Mouse (Mus musculus): ENCODE results near the gene Rprd1b. TPM values are rescaled to one million over a fixed set of nuclear protein-coding genes. Genes with fewer than 3 reads are reported as not detected.

Rprd1b gene
- polyA plus RNA-seq, 1 experiment, result 17.5 TPM

- no peaks in the 10 kb centered on the region for H3K4me1 ChIP-seq (ENCODE audit: control insufficient read depth, insufficient read depth, low read length)
- WGBS, result 48% methylated on average over 2 of the region's 2 CpGs
- TF ChIP-seq POLR2A (IDR thresholded peaks at IDR 0.05; ENCODE audit: low read depth, low read length) (no peak), CTCF (conservative IDR thresholded peaks at IDR 0.05; ENCODE audit: insufficient read depth, insufficient read length, low read depth, low read length) (peak; percentile 52)
- H3K36me3 ChIP-seq (ENCODE audit: control insufficient read depth, insufficient read depth, low read length), result no peaks in the 10 kb centered on the region; the same call in 1 of the 2 replicates
- H3K27ac ChIP-seq (ENCODE audit: insufficient read depth, low read depth, low read length), result no peak overlapping the region
- H3K4me3 ChIP-seq (ENCODE audit: insufficient read depth, low read depth, low read length), result no peak overlapping the region
- H3K27me3 ChIP-seq (replicated peaks; ENCODE audit: control insufficient read depth, insufficient read depth, low read length), result no peaks in the 10 kb centered on the region
- peak; percentile 25 for DNase-seq
Measured at GRCm38 (mm10) chr2:157989946-157990345, 38.4 kb upstream of the Rprd1b start.

GRCm38 (mm10) chr2:157991026-157991425 is 37.3 kb upstream of the Rprd1b start:
- no peak for DNase-seq
- H3K27ac ChIP-seq (ENCODE audit: insufficient read depth, low read depth, low read length), result no peak overlapping the region
- H3K4me3 ChIP-seq (ENCODE audit: insufficient read depth, low read depth, low read length), result no peak overlapping the region
- TF ChIP-seq POLR2A (IDR thresholded peaks at IDR 0.05; ENCODE audit: low read depth, low read length) (no peak), CTCF (conservative IDR thresholded peaks at IDR 0.05; ENCODE audit: insufficient read depth, insufficient read length, low read depth, low read length) (no peak)
- no peaks in the 10 kb centered on the region; the same call in 1 of the 2 replicates for H3K36me3 ChIP-seq (ENCODE audit: control insufficient read depth, insufficient read depth, low read length)
- WGBS, result 64% methylated on average over 6 of the region's 6 CpGs
- H3K4me1 ChIP-seq (ENCODE audit: control insufficient read depth, insufficient read depth, low read length), result no peaks in the 10 kb centered on the region
- no peaks in the 10 kb centered on the region for H3K27me3 ChIP-seq (replicated peaks; ENCODE audit: control insufficient read depth, insufficient read depth, low read length)

GRCm38 (mm10) chr2:157992501-157992900 is 35.8 kb upstream of the Rprd1b start:
- H3K27ac ChIP-seq (ENCODE audit: insufficient read depth, low read depth, low read length), result no peak overlapping the region
- DNase-seq, result peak; percentile 83
- no peaks in the 10 kb centered on the region for H3K4me1 ChIP-seq (ENCODE audit: control insufficient read depth, insufficient read depth, low read length)
- H3K36me3 ChIP-seq (ENCODE audit: control insufficient read depth, insufficient read depth, low read length), result no peaks in the 10 kb centered on the region; the same call in 1 of the 2 replicates
- no peak for TF ChIP-seq POLR2A (IDR thresholded peaks at IDR 0.05; ENCODE audit: low read depth, low read length)
- no peak for TF ChIP-seq CTCF (conservative IDR thresholded peaks at IDR 0.05; ENCODE audit: insufficient read depth, insufficient read length, low read depth, low read length)
- H3K4me3 ChIP-seq (ENCODE audit: insufficient read depth, low read depth, low read length), result no peak overlapping the region
- H3K27me3 ChIP-seq (replicated peaks; ENCODE audit: control insufficient read depth, insufficient read depth, low read length), result no peaks in the 10 kb centered on the region
- WGBS, result 54% methylated on average over 4 of the region's 4 CpGs

- H3K36me3 ChIP-seq (ENCODE audit: control insufficient read depth, insufficient read depth, low read length), result no peaks in the 10 kb centered on the region; the same call in 1 of the 2 replicates
- H3K27me3 ChIP-seq (replicated peaks; ENCODE audit: control insufficient read depth, insufficient read depth, low read length), result no peaks in the 10 kb centered on the region
- no peak for TF ChIP-seq CTCF (conservative IDR thresholded peaks at IDR 0.05; ENCODE audit: insufficient read depth, insufficient read length, low read depth, low read length)
- TF ChIP-seq POLR2A (IDR thresholded peaks at IDR 0.05; ENCODE audit: low read depth, low read length), result no peak
- no peaks in the 10 kb centered on the region for H3K4me1 ChIP-seq (ENCODE audit: control insufficient read depth, insufficient read depth, low read length)
- DNase-seq, result no peak
- no peak overlapping the region for H3K4me3 ChIP-seq (ENCODE audit: insufficient read depth, low read depth, low read length)
- no peak overlapping the region for H3K27ac ChIP-seq (ENCODE audit: insufficient read depth, low read depth, low read length)
- WGBS, result 73% methylated on average over 3 of the region's 3 CpGs
Measured at GRCm38 (mm10) chr2:157998817-157999216, 29.5 kb upstream of the Rprd1b start.

- H3K36me3 ChIP-seq (ENCODE audit: control insufficient read depth, insufficient read depth, low read length), result no peaks in the 10 kb centered on the region; the same call in 1 of the 2 replicates
- H3K27me3 ChIP-seq (replicated peaks; ENCODE audit: control insufficient read depth, insufficient read depth, low read length), result no peaks in the 10 kb centered on the region
- no peak overlapping the region for H3K27ac ChIP-seq (ENCODE audit: insufficient read depth, low read depth, low read length)
Measured at GRCm38 (mm10) chr2:158004620-158005019, 23.7 kb upstream of the Rprd1b start.

GRCm38 (mm10) chr2:158005641-158006040 is 22.7 kb upstream of the Rprd1b start:
- H3K4me3 ChIP-seq (ENCODE audit: insufficient read depth, low read depth, low read length), result no peak overlapping the region
- H3K36me3 ChIP-seq (ENCODE audit: control insufficient read depth, insufficient read depth, low read length), result no peaks in the 10 kb centered on the region; the same call in 1 of the 2 replicates
- H3K27me3 ChIP-seq (replicated peaks; ENCODE audit: control insufficient read depth, insufficient read depth, low read length), result no peaks in the 10 kb centered on the region
- no peaks in the 10 kb centered on the region for H3K4me1 ChIP-seq (ENCODE audit: control insufficient read depth, insufficient read depth, low read length)
- no peak overlapping the region for H3K27ac ChIP-seq (ENCODE audit: insufficient read depth, low read depth, low read length)
- WGBS, result 95% methylated on average over 4 of the region's 4 CpGs
- DNase-seq, result no peak
- TF ChIP-seq POLR2A (IDR thresholded peaks at IDR 0.05; ENCODE audit: low read depth, low read length) (no peak), CTCF (conservative IDR thresholded peaks at IDR 0.05; ENCODE audit: insufficient read depth, insufficient read length, low read depth, low read length) (no peak)

More at GRCm38 (mm10) chr2:158004620-158005019, 23.7 kb upstream of the Rprd1b start:
- Histone ChIP-seq H3K4me3 (ENCODE audit: insufficient read depth, low read depth, low read length) (no peak overlapping the region), H3K4me1 (ENCODE audit: control insufficient read depth, insufficient read depth, low read length) (no peaks in the 10 kb centered on the region)
- DNase-seq, result no peak
- no peak for TF ChIP-seq CTCF (conservative IDR thresholded peaks at IDR 0.05; ENCODE audit: insufficient read depth, insufficient read length, low read depth, low read length)
- no peak for TF ChIP-seq POLR2A (IDR thresholded peaks at IDR 0.05; ENCODE audit: low read depth, low read length)
- 68% methylated on average over 6 of the region's 6 CpGs for WGBS

GRCm38 (mm10) chr2:158009373-158009772 is 18.9 kb upstream of the Rprd1b start:
- Histone ChIP-seq H3K4me3 (ENCODE audit: insufficient read depth, low read depth, low read length) (no peak overlapping the region), H3K4me1 (ENCODE audit: control insufficient read depth, insufficient read depth, low read length) (no peaks in the 10 kb centered on the region), H3K36me3 (ENCODE audit: control insufficient read depth, insufficient read depth, low read length) (no peaks in the 10 kb centered on the region; the same call in 1 of the 2 replicates), H3K27me3 (replicated peaks; ENCODE audit: control insufficient read depth, insufficient read depth, low read length) (no peaks in the 10 kb centered on the region), H3K27ac (ENCODE audit: insufficient read depth, low read depth, low read length) (no peak overlapping the region)
- no peak for DNase-seq
- TF ChIP-seq POLR2A (IDR thresholded peaks at IDR 0.05; ENCODE audit: low read depth, low read length) (no peak), CTCF (conservative IDR thresholded peaks at IDR 0.05; ENCODE audit: insufficient read depth, insufficient read length, low read depth, low read length) (no peak)
- WGBS, result 85% methylated on average over 7 of the region's 7 CpGs

Measured in kidney, adult 2 months (tissue).